Mouse (Mus musculus) skeletal muscle tissue, adult 2 months (tissue): ENCODE data around the gene Ier5.

Source experiments
- DNase-seq: peaks from one replicate; pipeline ENCODE4 v3.0.0-alpha.2; 2012; ENCODE audit warnings: low read depth, low spot score

Gene Ier5

DNA sequence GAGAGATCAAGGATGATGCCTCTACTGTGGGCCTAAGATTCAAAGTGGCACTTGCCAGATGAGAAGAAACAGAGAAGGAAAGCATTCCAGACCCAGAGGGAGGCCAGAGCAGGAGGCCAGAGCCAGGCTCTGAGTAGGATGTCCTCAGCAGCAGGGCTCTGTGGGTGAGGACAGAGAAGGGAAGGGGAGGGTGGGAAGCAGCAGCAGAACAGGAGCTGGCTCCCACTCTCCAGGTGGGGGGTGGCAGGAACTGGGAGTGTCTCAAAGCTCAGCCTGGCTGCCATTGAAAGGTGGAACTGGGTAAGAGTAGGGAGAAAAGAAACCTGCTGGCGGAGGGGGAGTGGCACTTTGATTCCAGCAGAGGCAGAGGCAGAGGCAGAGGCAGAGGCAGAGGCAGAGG, 46.1 kb downstream of the Ier5 start:
- no peak for DNase-seq

- DNase-seq, result no peak
Observed at GRCm38 (mm10) chr1:155052761-155053166, 46.7 kb downstream of the Ier5 start.

- no peak for DNase-seq
Observed at GRCm38 (mm10) chr1:155052131-155052760, 47.2 kb downstream of the Ier5 start.

- DNase-seq, result no peak
Observed at GRCm38 (mm10) chr1:155051701-155052127, 47.7 kb downstream of the Ier5 start.

GRCm38 (mm10) chr1:155050897-155051592, 48.4 kb downstream of the Ier5 start:
- no peak for DNase-seq

- DNase-seq, result peak; percentile 65
Observed at GRCm38 (mm10) chr1:155050174-155050573, 49.3 kb downstream of the Ier5 start.

- peak; percentile 81 for DNase-seq
Observed at GRCm38 (mm10) chr1:155048947-155049346, 50.5 kb downstream of the Ier5 start.
